Comparison of ENCODE assay signal across 9 mouse cellular contexts in the genomic region with DNA sequence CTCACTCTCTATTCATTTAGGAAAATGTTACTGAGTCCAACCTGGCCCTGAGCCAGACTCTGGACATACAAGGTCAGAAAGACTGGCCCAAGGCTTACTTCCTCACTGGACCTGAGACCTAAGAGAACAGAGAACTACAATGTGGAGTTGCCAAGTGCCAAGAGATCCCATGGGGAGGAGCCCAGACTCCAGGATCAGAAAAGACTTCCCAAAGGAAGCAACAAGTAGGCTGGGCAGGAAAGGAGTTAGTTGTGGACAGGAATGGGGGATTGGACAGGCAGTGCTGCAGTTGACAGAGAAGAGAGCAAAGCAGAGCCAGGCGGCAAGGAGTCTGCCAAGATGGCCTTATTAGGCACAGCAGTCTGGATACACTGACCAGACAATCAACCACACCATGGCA. TPM values are rescaled to one million over a fixed set of nuclear protein-coding genes. Genes with fewer than 3 reads are reported as not detected.
DNase-seq lines count a peak whose midpoint lies in the region; ATAC-seq and TF ChIP-seq lines count a peak whose summit lies in the region.
"Had no signal": no experiment of that assay in that cellular context is flagged by ENCODE, and none has a peak within 500 bp of the region (broad histone marks: within the 10 kb centered on the region; RNA-seq: fewer than 3 reads in every experiment).

No protein-coding gene starts in this region.

- no peaks in the 10 kb centered on the region for H3K27me3 ChIP-seq in embryonic facial prominence, embryonic 14.5 days (replicated peaks; ENCODE audit: control insufficient read depth, insufficient read depth, low read length)
- H3K27me3 ChIP-seq in embryonic facial prominence, embryonic 10.5 days (replicated peaks; ENCODE audit: low read depth, poor library complexity, severe bottlenecking): no peaks in the 10 kb centered on the region
- no peaks in the 10 kb centered on the region for H3K27me3 ChIP-seq in heart, embryonic 16.5 days (ENCODE audit: control insufficient read depth, insufficient read depth, low read length)
- no peaks in the 10 kb centered on the region for H3K27me3 ChIP-seq in lung, postnatal 0 days (replicated peaks; ENCODE audit: insufficient read depth, low read length)
- H3K27me3 ChIP-seq: limb, embryonic 13.5 days had no signal

- H3K4me3 ChIP-seq in embryonic facial prominence, embryonic 14.5 days (ENCODE audit: low read depth, low read length): no peak overlapping the region
- H3K4me3 ChIP-seq in embryonic facial prominence, embryonic 10.5 days: no peak overlapping the region
- no peak overlapping the region for H3K4me3 ChIP-seq in heart, embryonic 16.5 days (ENCODE audit: low read length)
- no peak overlapping the region for H3K4me3 ChIP-seq in lung, postnatal 0 days (ENCODE audit: low read depth, low read length)
- H3K4me3 ChIP-seq: limb, embryonic 13.5 days had no signal

- no peak for TF ChIP-seq CTCF in lung, postnatal 0 days (IDR thresholded peaks at IDR 0.05)

- H3K36me3 ChIP-seq in embryonic facial prominence, embryonic 14.5 days (ENCODE audit: control insufficient read depth, insufficient read depth, low read length): no peaks in the 10 kb centered on the region
- no peaks in the 10 kb centered on the region for H3K36me3 ChIP-seq in embryonic facial prominence, embryonic 10.5 days (replicated peaks)
- H3K36me3 ChIP-seq in heart, embryonic 16.5 days (ENCODE audit: control insufficient read depth, insufficient read depth): no peaks in the 10 kb centered on the region
- no peaks in the 10 kb centered on the region for H3K36me3 ChIP-seq in lung, postnatal 0 days (ENCODE audit: insufficient read depth, low read length)
- H3K36me3 ChIP-seq: limb, embryonic 13.5 days had no signal

- TF ChIP-seq EP300 in lung, postnatal 0 days (IDR thresholded peaks at IDR 0.05): peak; percentile 89

- 36% methylated on average over 1 of the region's 1 CpGs for WGBS in embryonic facial prominence, embryonic 14.5 days
- WGBS in embryonic facial prominence, embryonic 10.5 days: 49% methylated on average over 1 of the region's 1 CpGs
- WGBS in heart, embryonic 16.5 days: 13% methylated on average over 1 of the region's 1 CpGs
- 47% methylated on average over 1 of the region's 1 CpGs for WGBS in lung, postnatal 0 days

- H3K4me1 ChIP-seq in embryonic facial prominence, embryonic 14.5 days (ENCODE audit: control insufficient read depth, insufficient read depth, low read length): 0 out of 2 replicates have a peak, but pooled peaks cover 3% of the 10 kb centered on the region
- peaks cover 22% of the 10 kb centered on the region for H3K4me1 ChIP-seq in embryonic facial prominence, embryonic 10.5 days
- peaks cover 37% of the 10 kb centered on the region for H3K4me1 ChIP-seq in heart, embryonic 16.5 days (ENCODE audit: control insufficient read depth, insufficient read depth, low read length)
- peaks cover 34% of the 10 kb centered on the region; the same call in 1 of the 2 replicates for H3K4me1 ChIP-seq in lung, postnatal 0 days (ENCODE audit: insufficient read depth, low read depth, low read length)
- H3K4me1 ChIP-seq: limb, embryonic 13.5 days had no signal

- intact Hi-C loops in left cerebral cortex, postnatal 36 days (cut with DNase I): no loop called here

- no peaks in the 10 kb centered on the region for H3K9me3 ChIP-seq in embryonic facial prominence, embryonic 14.5 days (ENCODE audit: control insufficient read depth, low read length)
- H3K9me3 ChIP-seq in embryonic facial prominence, embryonic 10.5 days: no peaks in the 10 kb centered on the region
- H3K9me3 ChIP-seq in heart, embryonic 16.5 days (replicated peaks; ENCODE audit: control insufficient read depth, low read length): no peaks in the 10 kb centered on the region
- H3K9me3 ChIP-seq in lung, postnatal 0 days (ENCODE audit: low read length): no peaks in the 10 kb centered on the region
- H3K9me3 ChIP-seq: limb, embryonic 13.5 days had no signal

- no peak for ATAC-seq in embryonic facial prominence, embryonic 14.5 days (ENCODE audit: low read depth)
- peak; percentile 55 for ATAC-seq in heart, embryonic 16.5 days (replicated peaks; ENCODE audit: extremely low read depth, insufficient read depth, low FRiP score)
- ATAC-seq in lung, postnatal 0 days: peak; percentile 65

- H3K9ac ChIP-seq in embryonic facial prominence, embryonic 14.5 days (ENCODE audit: low read depth, low read length): no peak overlapping the region
- 0 out of 2 replicates have a peak overlapping the region, but pooled peaks have one; percentile 9 for H3K9ac ChIP-seq in heart, embryonic 16.5 days (ENCODE audit: low read length)
- H3K9ac ChIP-seq in lung, postnatal 0 days (replicated peaks; ENCODE audit: low read depth): no peak overlapping the region
- H3K9ac ChIP-seq: limb, embryonic 13.5 days had no signal

- H3K27ac ChIP-seq in embryonic facial prominence, embryonic 14.5 days (replicated peaks; ENCODE audit: low read depth, low read length): 0 out of 2 replicates have a peak overlapping the region, but pooled peaks have one; percentile 21
- no peak overlapping the region for H3K27ac ChIP-seq in embryonic facial prominence, embryonic 10.5 days (replicated peaks)
- peak overlapping the region; percentile 79 for H3K27ac ChIP-seq in heart, embryonic 16.5 days (ENCODE audit: low read length)
- peak overlapping the region; percentile 69 for H3K27ac ChIP-seq in lung, postnatal 0 days (ENCODE audit: low read length)
- H3K27ac ChIP-seq: limb, embryonic 13.5 days had no signal

- no peak overlapping the region for H3K4me2 ChIP-seq in embryonic facial prominence, embryonic 14.5 days (ENCODE audit: low read depth, low read length)
- H3K4me2 ChIP-seq in heart, embryonic 16.5 days (ENCODE audit: low read depth, low read length): 0 out of 2 replicates have a peak overlapping the region, but pooled peaks have one; percentile 4
- H3K4me2 ChIP-seq in lung, postnatal 0 days (replicated peaks; ENCODE audit: low read depth, low read length): no peak overlapping the region
- H3K4me2 ChIP-seq: limb, embryonic 13.5 days had no signal

- peak; percentile 44 for DNase-seq in embryonic facial prominence, embryonic 14.5 days (ENCODE audit: low spot score)
- no peak for DNase-seq in embryonic facial prominence, embryonic 10.5 days (ENCODE audit: low spot score)
- DNase-seq in adrenal gland, postnatal 10 days: peak; percentile 81
- peak; percentile 79 for DNase-seq in lung, postnatal 0 days (ENCODE audit: low spot score)
- no peak for DNase-seq in T-cell, adult 2 months (ENCODE audit: low spot score)
- no peak for DNase-seq in left cerebral cortex, postnatal 36 days (ENCODE audit: low spot score in 2 of 2)
- DNase-seq in thymus, postnatal 25 days: no peak

RNA-seq across cellular contexts. Expression of gene Ppp1r13b, which starts 13.8 kb away (rescaled TPM):
- 15.3 and 17.2 TPM in 2 replicates for polyA plus RNA-seq in embryonic facial prominence, embryonic 14.5 days (2014; fragmentation: Nextera tagmentation; extraction: Ambion mirVana)
- 4.1 and 5.1 TPM in 2 replicates for polyA plus RNA-seq in embryonic facial prominence, embryonic 10.5 days (2016; fragmentation: Nextera tagmentation; extraction: Ambion mirVana)
- 10 to 100 TPM; 20.4 to 21.8 TPM for total RNA-seq in adrenal gland, postnatal 10 days (2021)
- polyA plus RNA-seq in heart, embryonic 16.5 days (2015; fragmentation: Nextera tagmentation; extraction: Ambion mirVana): 11.2 and 13.6 TPM in 2 replicates
- 21.8 and 22.7 TPM in 2 replicates for polyA plus RNA-seq in lung, postnatal 0 days (2015; fragmentation: Nextera tagmentation; extraction: Ambion mirVana)
- total RNA-seq in left cerebral cortex, postnatal 36 days (2021): 10 to 100 TPM; 60.8 to 65.6 TPM

Comparison
In these comparisons a context has a peak if more than half of its experiments do, and no peak if none do; other contexts are left out.
1. DNase-seq: peak in embryonic facial prominence, embryonic 14.5 days (single experiment), adrenal gland, postnatal 10 days (single experiment) and lung, postnatal 0 days (single experiment); none in embryonic facial prominence, embryonic 10.5 days (single experiment), T-cell, adult 2 months (single experiment), left cerebral cortex, postnatal 36 days (0 of 2) and thymus, postnatal 25 days (single experiment).